Mouse (Mus musculus): ENCODE results near the gene Rnaseh2a.
"Not testable (repeated sequence)": the region's sequence is repeated elsewhere in the genome, so short reads cannot be mapped to it uniquely, and the experiment has no call there.

The Rnaseh2a gene

DNA sequence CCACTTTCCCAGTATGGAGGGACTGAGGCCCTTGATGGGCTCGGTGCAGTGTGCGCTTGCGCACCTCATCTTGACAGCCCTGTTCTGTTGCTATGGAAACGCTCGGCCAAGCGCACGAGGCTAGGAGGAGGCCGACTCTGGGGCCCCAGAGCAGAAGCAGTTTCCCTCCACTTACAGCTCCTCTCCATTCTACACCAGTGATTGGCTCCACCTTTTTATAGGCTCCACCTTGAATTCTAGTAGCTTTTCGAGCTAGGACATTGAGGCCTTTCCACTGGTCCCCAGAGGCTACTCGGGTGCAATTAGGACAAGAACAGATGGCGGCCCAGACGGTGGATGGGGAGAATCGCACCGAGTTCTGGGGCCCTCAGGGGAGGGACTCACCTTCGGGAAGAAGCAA is 34.7 kb downstream of the Rnaseh2a start:
- DNase-seq (ENCODE audit: low spot score in 2 of 2), result no peak

DNA sequence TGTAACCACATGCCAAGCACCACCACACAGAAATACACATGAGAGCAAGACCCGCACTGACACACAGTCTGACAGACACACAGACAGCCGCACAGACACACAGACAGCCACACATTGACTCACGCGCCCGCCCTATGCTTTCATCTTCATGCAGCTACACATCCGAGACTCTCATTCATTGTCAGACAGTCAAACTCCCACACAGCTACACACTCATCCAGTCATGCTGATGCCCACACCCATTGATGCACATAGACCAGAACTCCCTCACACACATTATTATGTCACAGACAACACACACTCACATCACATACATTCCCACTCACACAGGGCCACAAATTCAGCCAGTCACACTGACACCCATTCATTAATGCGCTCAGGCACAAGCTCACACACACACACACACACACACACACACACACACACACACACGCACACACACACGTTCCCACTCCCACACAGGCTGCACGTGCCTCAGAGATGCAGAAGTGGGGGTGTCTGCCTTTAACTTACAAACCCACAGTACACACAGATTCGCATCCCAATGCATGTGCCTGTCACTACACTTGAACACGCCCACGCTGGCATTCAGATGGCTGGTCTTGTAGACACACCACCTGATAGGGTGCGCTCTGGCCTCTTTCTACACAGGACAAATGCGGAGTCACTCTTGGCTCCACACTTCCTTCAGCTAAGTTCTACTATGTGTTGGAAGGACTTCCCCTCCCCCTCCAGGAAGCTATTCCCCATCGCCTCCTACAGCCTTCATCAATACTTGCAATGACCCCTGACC is 35.6 kb downstream of the Rnaseh2a start:
- no peak for DNase-seq (ENCODE audit: low spot score in 2 of 2)

DNA sequence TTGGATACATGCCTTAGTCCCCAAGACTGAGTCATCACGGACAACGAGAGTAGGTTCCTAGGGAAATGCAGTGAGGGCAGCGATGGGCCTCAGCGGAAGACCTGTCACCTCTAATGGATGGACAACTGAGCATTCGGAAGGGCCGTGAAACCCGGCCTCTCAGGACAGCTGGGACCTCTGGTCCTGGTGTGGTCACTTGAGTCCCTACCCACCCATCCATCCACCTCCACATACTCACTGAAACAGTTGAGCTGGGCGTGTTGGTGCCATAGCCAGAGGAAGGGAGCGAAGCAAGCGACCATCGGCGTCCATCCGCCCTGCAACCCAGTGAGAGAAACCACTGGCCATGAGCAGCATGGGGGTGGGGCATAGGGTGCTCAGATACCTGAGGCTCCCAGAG is 39.0 kb downstream of the Rnaseh2a start:
- no peak for DNase-seq (ENCODE audit: low spot score in 2 of 2)

DNA sequence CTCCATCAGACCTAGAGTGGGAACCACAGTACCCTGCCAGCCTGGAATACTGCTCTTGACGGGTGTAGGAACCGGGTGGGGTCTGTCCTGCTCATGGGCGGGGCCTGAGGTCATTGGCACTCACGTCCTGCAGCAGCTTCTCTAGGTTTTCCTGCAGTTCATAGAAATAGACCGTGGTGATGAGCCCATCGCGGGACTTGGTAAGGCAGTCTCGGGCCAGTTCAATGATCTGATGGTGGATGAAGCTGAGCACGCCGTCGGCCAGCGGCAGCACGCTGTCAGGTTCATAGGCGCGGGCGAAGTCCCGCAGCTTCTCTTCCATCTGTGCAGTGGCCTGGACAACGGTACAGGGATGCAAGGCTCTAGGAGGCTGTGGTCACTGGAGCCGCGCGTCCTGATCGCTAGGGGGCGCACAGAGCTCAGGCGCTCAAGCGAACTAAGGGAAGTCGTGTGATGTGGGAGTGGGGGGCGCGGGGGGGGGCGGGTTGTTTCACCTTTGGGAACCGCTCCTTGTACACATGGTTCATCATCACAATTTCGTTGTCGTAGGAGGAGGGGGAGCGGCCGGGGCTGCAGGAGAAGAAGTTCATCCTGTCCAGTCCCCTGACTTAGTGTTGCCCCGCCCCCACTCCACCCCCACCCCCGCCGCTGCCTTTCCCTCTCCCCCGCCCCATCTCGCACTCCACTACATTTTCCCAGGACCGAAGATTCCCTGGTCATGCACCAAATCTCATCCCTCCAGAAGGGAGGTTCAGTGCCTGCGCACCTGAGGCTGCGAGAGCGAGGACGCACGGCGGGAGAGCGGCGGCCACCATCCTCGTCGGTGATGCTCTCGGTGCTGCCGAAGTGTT is 40.9 kb downstream of the Rnaseh2a start:
- DNase-seq (ENCODE audit: low spot score in 2 of 2), result peak in 1 of 2 experiments; percentile 49

DNA sequence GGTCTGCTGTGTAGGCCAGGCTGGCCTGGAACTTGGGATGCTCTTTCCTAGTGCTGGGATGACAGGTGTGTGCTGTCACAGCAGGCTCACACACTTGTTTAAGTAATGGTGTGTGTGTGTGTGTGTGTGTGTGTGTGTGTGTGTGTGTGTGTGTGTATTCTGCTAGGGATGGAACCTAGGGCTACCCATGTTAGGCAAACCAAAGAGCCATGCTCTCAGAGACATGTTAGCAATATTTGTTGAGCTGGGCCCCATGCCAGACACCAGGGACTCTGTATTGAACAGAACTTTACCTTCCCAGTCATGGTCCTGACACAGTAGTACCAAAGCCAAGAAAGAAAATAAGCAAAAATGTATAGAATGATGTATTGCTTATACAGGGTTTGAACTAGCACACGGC is 42.1 kb downstream of the Rnaseh2a start:
- no peak for DNase-seq (ENCODE audit: low spot score in 2 of 2)

DNA sequence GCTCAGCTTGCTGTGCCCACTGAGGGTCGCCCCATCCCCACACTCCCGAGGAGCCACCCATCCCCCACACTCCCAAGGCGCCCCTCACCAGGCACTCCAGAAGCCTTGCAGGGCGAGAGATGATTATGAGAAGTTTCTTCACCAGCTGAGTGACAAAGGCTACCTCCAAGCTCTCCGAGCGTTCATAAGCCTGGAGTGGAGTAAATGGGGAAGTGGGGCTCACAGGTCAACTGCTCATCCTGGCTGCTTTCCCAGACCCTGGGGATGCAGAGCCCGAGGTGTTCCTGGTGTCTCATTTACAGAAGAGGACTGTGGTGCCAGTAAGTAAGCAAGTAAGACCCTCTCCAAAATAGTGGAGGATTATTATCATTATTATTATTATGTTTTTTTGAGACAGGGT is 44.0 kb downstream of the Rnaseh2a start:
- no peak for DNase-seq (ENCODE audit: low spot score in 2 of 2)

DNA sequence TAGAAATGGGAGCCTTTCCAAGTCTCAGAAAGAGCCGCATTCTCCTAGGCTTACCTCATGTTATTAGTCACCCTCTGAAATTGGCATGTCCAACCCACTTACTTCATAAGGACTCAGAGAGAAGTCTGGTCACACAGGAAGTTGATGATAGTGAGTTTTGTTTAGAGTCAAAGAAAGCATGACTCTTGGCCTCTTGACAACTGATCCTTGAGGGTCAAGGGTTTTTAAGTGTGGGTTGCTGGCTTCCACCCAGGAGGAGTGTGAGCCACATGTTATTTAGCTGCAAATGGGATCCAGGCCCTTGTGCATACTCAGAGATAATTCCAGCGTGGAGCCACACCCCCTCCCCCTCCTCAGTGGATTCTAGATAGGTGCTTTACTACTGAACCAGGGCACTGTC is 48.0 kb downstream of the Rnaseh2a start:
- no peak for DNase-seq (ENCODE audit: low spot score in 2 of 2)

DNA sequence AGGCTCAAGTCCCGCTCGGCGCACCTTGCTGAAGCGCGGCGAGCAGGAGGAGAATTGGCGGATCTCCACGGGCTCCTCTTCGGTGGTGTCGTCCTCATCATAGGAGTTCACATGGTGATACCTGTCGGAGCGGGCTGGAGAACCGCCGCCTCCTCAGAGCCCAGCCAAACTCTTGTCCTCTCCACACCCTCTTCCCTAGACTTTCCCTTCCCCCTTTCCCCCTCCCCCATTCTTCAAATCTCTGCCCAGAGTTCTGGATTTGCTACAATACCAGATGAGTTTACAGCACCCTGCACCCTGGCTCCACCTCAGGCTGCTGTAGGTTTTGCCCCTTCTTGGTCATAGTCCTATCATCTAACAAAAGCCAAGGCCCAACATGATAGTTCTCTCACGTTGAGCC is 50.9 kb downstream of the Rnaseh2a start:
- DNase-seq (ENCODE audit: low spot score in 2 of 2), result no peak

DNA sequence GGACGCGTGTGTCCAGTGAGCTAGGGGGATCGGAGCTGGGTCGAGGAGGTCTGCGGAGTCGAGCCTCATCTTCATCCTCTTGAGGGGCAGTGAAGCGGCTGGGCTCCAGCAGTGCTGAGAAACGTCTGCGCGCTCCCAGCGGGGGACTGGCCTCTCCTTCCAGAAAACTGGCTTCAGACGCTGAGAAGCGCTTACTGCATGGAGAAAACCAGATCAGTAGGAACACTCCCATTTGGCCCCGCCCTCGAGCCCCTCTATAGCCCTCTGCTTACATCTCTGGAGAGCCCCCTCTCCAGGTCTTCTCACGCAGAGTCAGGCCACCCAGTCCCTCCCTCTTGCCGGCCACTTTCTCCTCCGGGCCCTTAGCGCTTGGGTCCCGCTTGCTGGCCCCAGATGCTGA is 51.8 kb downstream of the Rnaseh2a start:
- no peak for DNase-seq (ENCODE audit: low spot score in 2 of 2)

DNA sequence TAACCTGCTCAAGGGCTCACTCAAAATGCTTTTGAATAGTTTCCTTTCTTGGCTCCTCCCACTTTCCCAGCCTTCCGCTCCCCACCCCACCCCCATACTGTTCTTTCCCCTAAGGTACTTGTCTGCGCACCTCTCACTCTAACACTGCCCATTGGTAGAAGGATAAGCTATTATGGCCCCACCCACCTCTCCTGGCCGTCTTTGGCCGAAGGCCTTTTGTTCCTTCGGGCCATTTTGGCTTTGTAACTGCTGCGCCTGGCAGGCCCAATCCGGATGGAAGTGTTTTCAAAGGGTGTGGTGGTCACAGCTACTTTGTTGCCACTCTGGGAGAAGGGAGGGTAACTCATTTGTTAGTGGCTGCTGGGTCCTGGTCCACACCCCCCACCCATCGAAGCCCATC is 54.3 kb downstream of the Rnaseh2a start:
- no peak for DNase-seq (ENCODE audit: low spot score in 2 of 2)

DNA sequence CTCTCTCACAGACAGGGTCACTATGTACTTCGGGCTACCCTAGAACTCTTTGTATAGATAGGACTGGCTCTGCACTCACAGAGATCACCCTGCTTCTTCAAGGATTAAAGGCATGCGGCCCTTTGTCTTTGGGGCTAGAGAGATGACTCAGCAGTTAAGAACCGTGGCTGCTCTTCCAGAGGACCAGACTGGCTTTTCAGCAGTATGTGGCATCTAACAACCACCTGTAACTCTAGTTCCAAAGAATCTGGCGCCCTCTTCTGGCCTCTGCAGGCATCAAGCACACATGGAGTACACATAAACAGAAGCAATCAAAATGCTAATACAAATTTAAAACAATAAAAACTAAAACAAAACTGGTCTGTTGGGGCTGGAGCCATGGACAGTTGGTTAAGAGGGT is 55.6 kb downstream of the Rnaseh2a start:
- DNase-seq (ENCODE audit: low spot score in 2 of 2), result no peak

DNA sequence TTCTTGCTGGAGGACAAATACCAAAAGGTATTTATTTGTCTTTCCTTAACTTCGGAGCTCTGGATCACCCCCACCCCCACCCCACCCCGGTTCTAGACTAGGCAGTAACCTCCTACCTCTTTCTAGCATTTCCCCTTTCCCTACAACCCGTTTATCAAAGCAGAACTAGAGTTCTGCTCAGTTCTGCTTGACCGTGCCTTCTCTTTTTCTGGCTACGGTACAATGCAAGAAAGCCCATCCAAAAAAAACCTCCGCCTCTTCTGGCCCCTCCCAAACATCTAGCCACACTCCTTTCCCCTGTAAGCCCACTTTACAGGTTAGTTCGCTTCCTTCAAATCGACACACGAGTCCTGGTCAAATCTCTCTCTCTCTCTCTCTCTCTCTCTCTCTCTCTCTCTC is 56.1 kb downstream of the Rnaseh2a start:
- no peak for DNase-seq (ENCODE audit: low spot score in 2 of 2)

DNA sequence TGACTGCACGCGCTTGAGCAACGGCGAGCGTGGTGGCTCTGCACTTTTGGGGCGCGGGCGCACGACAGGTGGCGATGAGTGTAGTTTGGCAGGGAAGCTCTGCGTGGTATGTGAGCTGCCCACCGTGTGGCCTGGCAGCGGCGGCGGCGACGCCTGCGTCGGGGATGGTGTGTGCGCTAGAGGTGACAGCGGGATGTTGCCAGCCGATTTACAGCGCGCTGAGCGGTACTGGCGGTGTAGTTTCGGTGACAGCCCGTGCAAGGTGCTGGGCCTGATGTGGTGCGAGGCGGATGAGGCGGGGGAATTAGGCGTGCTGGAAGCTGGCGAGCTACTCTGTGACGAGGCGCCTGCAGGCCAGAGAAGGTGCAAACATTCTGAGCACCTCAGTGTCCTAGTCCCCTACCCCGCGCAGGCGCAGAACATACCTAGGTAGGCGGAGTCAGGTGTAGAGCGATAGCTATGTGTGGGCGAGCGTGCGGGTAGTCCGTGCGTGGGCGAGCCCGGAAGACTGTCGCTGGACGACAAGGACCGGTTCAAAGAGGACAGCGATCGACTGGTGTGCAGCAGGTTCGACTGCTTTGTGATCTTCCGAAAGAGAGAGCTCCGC is 56.6 kb downstream of the Rnaseh2a start:
- DNase-seq (ENCODE audit: low spot score in 2 of 2), result no peak

DNA sequence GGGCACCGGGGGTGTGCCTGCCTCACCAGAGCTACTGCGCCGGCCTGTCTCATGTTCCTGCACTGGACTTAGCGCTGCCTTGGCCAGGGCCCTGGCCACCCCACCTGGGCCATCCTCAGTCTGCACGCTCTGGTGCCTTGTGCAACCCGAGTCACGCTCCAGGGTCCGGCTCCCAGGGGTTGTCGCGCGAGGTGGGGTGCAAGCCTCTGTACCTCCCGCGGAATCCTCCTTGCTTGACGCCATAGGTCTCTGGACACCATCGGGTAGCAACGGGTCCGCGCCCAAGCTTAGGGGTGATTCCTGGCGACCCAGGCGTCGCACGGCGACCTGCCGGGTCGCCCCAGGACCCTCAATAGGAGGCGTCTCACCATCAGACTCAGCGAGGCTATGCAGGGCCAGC is 57.2 kb downstream of the Rnaseh2a start:
- no peak for DNase-seq (ENCODE audit: low spot score in 2 of 2)

DNA sequence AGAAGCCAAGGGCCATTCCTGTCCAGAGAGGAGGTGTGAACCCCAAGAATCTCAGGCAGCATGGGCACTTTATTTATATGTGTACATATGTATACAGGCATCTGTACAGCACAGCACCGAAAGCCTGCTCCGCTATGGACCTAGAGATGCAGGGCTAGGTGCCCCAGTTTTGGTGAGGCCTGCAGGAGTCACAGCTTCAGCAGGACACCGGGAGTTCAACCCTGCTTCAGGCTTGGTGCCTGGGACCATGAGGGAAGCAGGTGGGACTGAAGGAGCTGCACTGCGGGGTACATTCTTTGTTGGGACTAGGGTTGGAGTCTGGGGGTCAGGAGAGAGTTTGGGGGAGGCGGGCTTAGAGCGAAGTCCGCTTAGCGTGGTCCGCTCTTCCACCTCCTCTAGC is 57.7 kb downstream of the Rnaseh2a start:
- DNase-seq (ENCODE audit: low spot score in 2 of 2), result no peak

DNA sequence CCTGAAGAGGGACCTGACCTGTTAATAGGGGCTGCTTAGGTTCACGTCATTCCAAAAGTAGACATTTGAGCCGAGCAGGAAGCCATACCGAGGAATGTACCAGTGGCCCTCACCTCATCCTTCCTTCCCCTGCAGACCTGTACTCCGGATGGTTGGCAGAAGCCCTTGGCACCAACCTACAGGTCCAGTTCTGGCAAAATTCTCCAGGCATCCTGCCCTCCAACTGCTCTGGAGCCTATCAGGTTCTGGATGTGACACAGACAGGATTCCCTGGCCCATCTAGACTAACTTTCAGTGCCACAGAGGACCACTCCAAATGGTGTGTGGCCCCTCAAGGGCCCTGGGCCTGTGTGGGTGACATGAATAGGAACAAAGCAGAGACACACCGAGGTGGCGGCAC is 59.0 kb downstream of the Rnaseh2a start:
- DNase-seq (ENCODE audit: low spot score in 2 of 2), result no peak

DNA sequence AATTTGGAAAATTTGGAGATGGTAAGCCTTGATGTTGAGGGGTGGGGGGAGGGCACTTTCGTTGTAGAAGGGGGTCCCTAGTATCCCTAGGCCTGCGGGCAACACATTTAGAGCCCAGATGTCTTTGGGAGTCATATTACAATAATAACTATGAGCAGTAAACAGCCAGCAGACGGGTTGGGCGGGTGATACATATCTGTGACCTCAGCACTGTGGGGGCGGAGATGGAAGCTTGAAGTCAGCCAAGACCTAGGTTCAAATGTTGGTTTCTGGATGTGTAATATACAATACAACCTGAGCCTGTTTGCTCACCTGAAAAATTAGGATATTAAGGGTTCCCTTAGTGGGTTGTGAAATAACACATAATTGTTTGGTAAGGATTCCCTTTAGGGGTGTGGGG is 59.6 kb downstream of the Rnaseh2a start:
- DNase-seq (ENCODE audit: low spot score in 2 of 2), result no peak

DNA sequence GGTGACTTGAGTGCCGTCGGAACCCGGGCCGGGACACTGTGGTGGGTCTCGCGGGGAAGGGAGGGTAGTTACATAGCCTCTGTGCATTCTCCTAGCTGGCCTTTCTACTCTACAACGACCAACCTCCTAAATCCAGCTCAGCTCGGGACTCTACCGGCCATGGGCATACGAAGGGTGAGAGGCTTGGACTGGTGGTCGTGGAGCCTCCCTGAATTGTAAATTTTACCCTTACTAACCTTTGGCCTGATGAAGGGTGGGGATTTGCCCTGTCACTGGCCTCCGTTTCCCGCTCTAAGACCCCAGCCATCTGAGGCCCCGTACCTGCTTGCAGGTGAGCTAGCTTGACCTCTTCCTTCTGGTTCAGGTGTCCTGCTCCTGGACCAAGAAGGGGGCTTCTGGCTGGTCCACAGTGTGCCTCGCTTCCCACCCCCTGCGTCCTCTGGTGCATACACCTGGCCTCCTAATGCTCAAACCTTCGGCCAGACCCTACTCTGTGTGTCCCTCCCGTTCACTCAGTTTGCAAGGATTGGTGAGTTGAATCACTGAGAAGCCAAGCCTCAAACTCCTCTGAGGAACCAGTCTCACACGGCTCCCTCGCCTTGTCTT is 60.3 kb downstream of the Rnaseh2a start:
- DNase-seq (ENCODE audit: low spot score in 2 of 2), result no peak

DNA sequence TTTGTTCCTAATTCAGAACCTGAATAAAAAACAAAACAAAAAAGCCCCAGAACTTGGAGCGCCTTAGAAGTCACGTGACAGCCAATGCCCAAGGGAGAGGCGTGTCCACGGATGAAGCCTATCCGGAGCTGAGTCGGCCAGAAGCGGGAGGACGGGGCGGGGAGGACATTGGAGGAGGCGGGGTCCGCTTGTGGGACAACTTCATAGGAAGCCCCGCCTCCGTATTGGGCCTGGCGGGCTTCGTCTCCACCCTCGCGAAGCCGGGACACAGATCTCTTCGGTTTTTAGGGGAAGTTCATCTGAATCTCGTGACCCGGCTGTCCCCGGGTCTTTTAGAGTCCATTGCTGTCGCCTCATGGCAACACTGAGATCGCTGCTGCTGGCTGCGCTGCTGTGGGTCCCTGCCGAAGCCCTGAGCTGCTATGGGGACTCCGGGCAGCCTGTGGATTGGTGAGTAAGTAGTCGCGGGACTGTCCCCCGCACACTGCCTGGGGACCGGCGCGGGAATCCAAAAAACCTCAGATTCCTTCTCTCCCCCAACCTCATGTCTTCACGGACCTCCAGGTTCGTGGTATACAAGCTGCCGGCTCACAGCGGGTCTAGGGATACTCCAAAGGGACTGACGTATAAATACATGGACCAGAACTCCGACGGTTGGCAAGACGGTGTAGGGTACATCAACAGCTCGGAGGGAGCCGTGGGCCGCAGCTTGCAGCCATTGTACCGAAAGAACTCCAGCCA is 61.0 kb downstream of the Rnaseh2a start, which contains the start of gene Dnase2a:
TSS of gene Dnase2a (plus strand) at position 140 of the 741 bp plus-strand sequence.
- peak; percentile 77 to 84 for DNase-seq (ENCODE audit: low spot score in 2 of 2)

DNA sequence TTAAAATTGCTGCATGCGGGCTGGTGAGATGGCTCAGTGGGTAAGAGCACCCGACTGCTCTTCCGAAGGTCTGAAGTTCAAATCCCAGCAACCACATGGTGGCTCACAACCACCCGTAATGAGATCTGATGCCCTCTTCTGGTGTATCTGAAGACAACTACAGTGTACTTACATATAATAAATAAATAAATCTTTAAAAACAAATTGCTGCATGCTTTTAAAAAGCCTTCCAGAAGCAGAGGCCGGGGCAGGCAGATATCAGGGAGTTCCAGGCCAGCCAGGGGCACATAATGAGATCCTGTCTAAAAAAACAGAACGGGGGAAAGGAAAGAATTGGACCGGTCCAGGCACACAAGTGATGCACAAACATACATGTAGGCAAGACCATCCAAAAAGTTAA is 61.6 kb downstream of the Rnaseh2a start:
- not testable (repeated sequence) for DNase-seq (ENCODE audit: low spot score in 2 of 2)

DNA sequence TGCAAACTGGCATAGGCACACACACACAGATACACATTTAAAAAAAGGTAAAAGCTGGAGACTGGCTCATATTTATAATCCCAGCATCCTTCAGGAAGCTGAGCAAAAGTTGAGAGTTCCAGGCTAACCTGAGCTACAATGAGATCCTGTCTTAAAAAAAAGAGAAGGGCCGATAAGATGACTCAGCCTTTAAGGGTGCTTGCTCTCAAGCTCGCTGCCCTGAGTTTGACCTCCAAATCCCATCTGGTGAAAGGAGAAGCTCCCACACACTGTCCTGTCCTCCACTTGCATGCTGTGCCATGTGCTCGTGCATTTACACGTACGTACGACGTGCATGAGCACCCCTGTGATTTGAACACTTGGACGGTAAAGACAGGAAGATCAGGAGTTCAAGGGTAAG is 62.1 kb downstream of the Rnaseh2a start:
- DNase-seq (ENCODE audit: low spot score in 2 of 2), result no peak

DNA sequence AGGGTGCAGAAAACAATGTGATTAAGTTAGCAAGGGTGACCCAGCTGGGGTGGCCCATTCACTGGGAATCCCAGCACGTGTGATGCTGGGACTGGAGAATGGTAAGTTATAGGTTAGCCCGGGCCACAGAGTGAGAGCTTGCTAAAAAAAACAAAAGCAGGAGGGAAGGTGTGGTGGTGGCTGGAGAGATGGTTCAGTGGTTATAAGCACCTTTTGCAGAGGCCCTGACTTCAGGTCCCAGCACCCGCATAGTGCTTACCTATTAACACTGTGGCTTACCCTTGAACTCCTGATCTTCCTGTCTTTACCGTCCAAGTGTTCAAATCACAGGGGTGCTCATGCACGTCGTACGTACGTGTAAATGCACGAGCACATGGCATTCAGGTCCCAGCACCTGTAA is 62.5 kb downstream of the Rnaseh2a start:
- no peak for DNase-seq (ENCODE audit: low spot score in 2 of 2)

All from frontal cortex, postnatal 14 days (tissue).